Mouse (Mus musculus) natural killer cell, adult 2 months (primary cell): ENCODE measurements at regions not wholly inside any gene's neighbourhood (a gene's known extent, or its start where the extent isn't known, plus 50 kb on each side); places are given as distances from the start of the nearest gene placed in this dataset.
A peak's percentile ranks its signal among the peaks of the same experiment; 100 is the strongest.

Experiments used
- DNase-seq, 2 experiments: peaks; one replicate each; pipeline ENCODE4 v3.0.0; 2022; ENCODE audit warnings: low spot score in 2 of 2

GRCm38 (mm10) chr5:144621967-144622366, 76.3 kb downstream of the Nptx2 start:
- DNase-seq = no peak

- no peak for DNase-seq
Observed at GRCm38 (mm10) chr5:144623358-144623757, 77.7 kb downstream of the Nptx2 start.

GRCm38 (mm10) chr5:144632295-144632694, 86.6 kb downstream of the Nptx2 start:
- DNase-seq = no peak

GRCm38 (mm10) chr5:144638631-144639030, 92.9 kb downstream of the Nptx2 start:
- DNase-seq = peak in 1 of 2 experiments; percentile 4

GRCm38 (mm10) chr5:144639639-144640038, 93.9 kb downstream of the Nptx2 start:
- DNase-seq = no peak

- no peak for DNase-seq
Observed at GRCm38 (mm10) chr5:144642766-144643165, 97.1 kb downstream of the Nptx2 start.

GRCm38 (mm10) chr5:144643438-144643837, 97.7 kb downstream of the Nptx2 start:
- DNase-seq = no peak

GRCm38 (mm10) chr5:144645367-144645766, 99.7 kb downstream of the Nptx2 start:
- DNase-seq = no peak

- DNase-seq = no peak
Observed at GRCm38 (mm10) chr5:144647311-144648104, 101.8 kb downstream of the Nptx2 start.

- DNase-seq = no peak
Observed at GRCm38 (mm10) chr5:144652231-144652630, 106.5 kb downstream of the Nptx2 start.

GRCm38 (mm10) chr5:144662031-144662430, 99.6 kb downstream of the Tmem130 start:
- no peak for DNase-seq

- no peak for DNase-seq
Observed at GRCm38 (mm10) chr5:144663981-144664380, 97.6 kb downstream of the Tmem130 start.

GRCm38 (mm10) chr5:144664571-144665295, 96.9 kb downstream of the Tmem130 start:
- no peak for DNase-seq

- DNase-seq = no peak
Observed at GRCm38 (mm10) chr5:144668060-144668459, 93.6 kb downstream of the Tmem130 start.

- DNase-seq = no peak
Observed at GRCm38 (mm10) chr5:144678815-144679750, 82.5 kb downstream of the Tmem130 start.

- DNase-seq = no peak
Observed at GRCm38 (mm10) chr5:144684184-144684583, 77.4 kb downstream of the Tmem130 start.
